Mouse (Mus musculus) midbrain, embryonic 14.5 days (tissue): ENCODE measurements around the gene T. TPM values are rescaled to one million over a fixed set of nuclear protein-coding genes. Genes with fewer than 3 reads are reported as not detected.
A peak's percentile ranks its signal among the peaks of the same experiment; 100 is the strongest.
"Not testable (repeated sequence)": the region's sequence is repeated elsewhere in the genome, so short reads cannot be mapped to it uniquely, and the experiment has no call there.

Experiments used
- ATAC-seq: fragments of 200-750 bp; cut with Nextera tagmentation; 2 replicates; pipeline ENCODE4 v1.8.0; 2017; ENCODE audit warnings: moderate number of reproducible peaks, moderate library complexity; ENCODE audit not compliant: low FRiP score, low TSS enrichment
- DNase-seq: peaks from one replicate; pipeline ENCODE4 v3.0.0-alpha.2; 2015
- H3K27ac ChIP-seq: fragments of 300-500 bp; sonication (generic); replicated peaks from 2 replicates; pipeline ENCODE4 v1.5.1; 2014; ENCODE audit warnings: mild to moderate bottlenecking, low read depth, low read length, moderate library complexity
- H3K27me3 ChIP-seq: fragments of 300-500 bp; sonication (generic); 2 replicates; pipeline ENCODE4 v1.6.1; 2014; ENCODE audit warnings: low read length, control low read depth, mixed read lengths; ENCODE audit not compliant: control insufficient read depth, insufficient read depth
- H3K36me3 ChIP-seq: fragments of 300-500 bp; sonication (generic); 2 replicates; pipeline ENCODE4 v1.6.1; 2014; ENCODE audit warnings: low read length, control low read depth; ENCODE audit not compliant: control insufficient read depth, insufficient read depth
- H3K4me1 ChIP-seq: fragments of 300-500 bp; sonication (generic); 2 replicates; pipeline ENCODE4 v1.6.1; 2014; ENCODE audit warnings: mild to moderate bottlenecking, antibody characterized with exemption, low read length, control low read depth; ENCODE audit not compliant: control insufficient read depth, insufficient read depth
- H3K4me2 ChIP-seq: fragments of 300-500 bp; sonication (generic); 2 replicates; pipeline ENCODE4 v1.6.1; 2014; ENCODE audit warnings: mild to moderate bottlenecking, low read length, moderate library complexity
- H3K4me3 ChIP-seq: fragments of 300-500 bp; sonication (generic); replicated peaks from 2 replicates; pipeline ENCODE4 v1.5.1; 2014; ENCODE audit warnings: low read depth, low read length
- H3K9ac ChIP-seq: fragments of 300-500 bp; sonication (generic); replicated peaks from 2 replicates; pipeline ENCODE4 v1.6.1; 2014; ENCODE audit warnings: mild to moderate bottlenecking, low read length, moderate library complexity
- H3K9me3 ChIP-seq: fragments of 300-500 bp; sonication (generic); 2 replicates; pipeline ENCODE4 v1.6.1; 2016; ENCODE audit warnings: low read length, control low read depth, mixed read lengths; ENCODE audit not compliant: control insufficient read depth
- WGBS: fragments of 180-500 bp; shearing (Covaris S2); extraction: QIAGEN DNeasy Blood & Tissue Kit; methylation state at CpG from one replicate; pipeline ENCODE4 v1.1.7; 2014; 5-methylcytosine and 5-hydroxymethylcytosine counted together
- polyA plus RNA-seq: library from polyadenylated mRNA; unstranded; fragments of >200 nt; fragmentation: Nextera tagmentation; extraction: Ambion mirVana; gene quantifications from 2 replicates; pipeline ENCODE4 v1.2.1, GENCODE M21; 2014

Gene T
- polyA plus RNA-seq, 1 experiment from 2014 or later, result 0.43 TPM

- H3K36me3 ChIP-seq, H3K27ac ChIP-seq, H3K4me2 ChIP-seq, H3K4me1 ChIP-seq, H3K27me3 ChIP-seq, DNase-seq, ATAC-seq, H3K9me3 ChIP-seq, H3K4me3 ChIP-seq, H3K9ac ChIP-seq: not testable (repeated sequence)
- WGBS, result 60% methylated on average over 8 of the region's 8 CpGs
Measured at GRCm38 (mm10) chr17:8403932-8404331, 30.3 kb upstream of the T start.

GRCm38 (mm10) chr17:8406285-8406684 is 27.9 kb upstream of the T start:
- DNase-seq, result no peak
- Histone ChIP-seq H3K9me3 (no peaks in the 10 kb centered on the region), H3K4me2 (no peak overlapping the region), H3K36me3 (no peaks in the 10 kb centered on the region), H3K27me3 (no peaks in the 10 kb centered on the region), H3K4me3 (no peak overlapping the region), H3K4me1 (peaks cover 5% of the 10 kb centered on the region; the same call in 1 of the 2 replicates), H3K27ac (no peak overlapping the region), H3K9ac (no peak overlapping the region)
- WGBS, result 22% methylated on average over 6 of the region's 6 CpGs
- ATAC-seq, result no peak

GRCm38 (mm10) chr17:8408002-8408401 is 26.2 kb upstream of the T start:
- H3K9ac ChIP-seq, H3K36me3 ChIP-seq, ATAC-seq, H3K27ac ChIP-seq, DNase-seq, H3K9me3 ChIP-seq, H3K4me2 ChIP-seq, H3K4me1 ChIP-seq, H3K4me3 ChIP-seq, H3K27me3 ChIP-seq: not testable (repeated sequence)
- WGBS, result 61% methylated on average over 4 of the region's 4 CpGs

GRCm38 (mm10) chr17:8408589-8409295 is 25.5 kb upstream of the T start:
- no peak overlapping the region for H3K4me3 ChIP-seq
- no peaks in the 10 kb centered on the region for H3K27me3 ChIP-seq
- no peaks in the 10 kb centered on the region for H3K36me3 ChIP-seq
- 4% methylated on average over 16 of the region's 16 CpGs for WGBS
- no peak overlapping the region; the same call in 1 of the 2 replicates for H3K4me2 ChIP-seq
- peaks cover 5% of the 10 kb centered on the region; the same call in 1 of the 2 replicates for H3K4me1 ChIP-seq
- ATAC-seq, result no peak
- DNase-seq, result peak; percentile 49
- H3K9me3 ChIP-seq, result no peaks in the 10 kb centered on the region
- H3K27ac ChIP-seq, result no peak overlapping the region
- H3K9ac ChIP-seq, result no peak overlapping the region

DNA sequence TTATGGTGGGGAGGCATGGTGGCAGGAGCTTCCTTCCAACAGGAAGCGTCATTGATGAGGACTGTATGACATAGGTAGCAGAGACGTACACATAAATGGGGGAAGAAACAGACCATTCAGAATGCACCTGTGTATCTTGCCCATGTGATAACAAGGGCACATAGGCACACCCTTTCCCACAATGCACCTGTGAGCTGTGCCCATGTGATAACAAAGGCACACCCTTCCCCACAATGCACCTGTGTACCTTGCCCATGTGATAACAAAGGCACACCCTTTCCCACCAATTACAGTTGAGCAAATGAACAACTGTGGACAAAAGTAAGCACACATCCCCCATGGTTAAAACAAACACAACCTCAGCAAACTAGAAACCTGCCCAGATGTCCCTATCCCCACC is 23.9 kb upstream of the T start:
- no peak overlapping the region for H3K4me3 ChIP-seq
- peaks cover 9% of the 10 kb centered on the region for H3K4me1 ChIP-seq
- H3K36me3 ChIP-seq, result no peaks in the 10 kb centered on the region
- no peak for DNase-seq
- 81% methylated on average over 2 of the region's 2 CpGs for WGBS
- no peak overlapping the region for H3K9ac ChIP-seq
- H3K27ac ChIP-seq, result no peak overlapping the region
- no peak overlapping the region for H3K4me2 ChIP-seq
- no peaks in the 10 kb centered on the region for H3K9me3 ChIP-seq
- no peak for ATAC-seq
- H3K27me3 ChIP-seq, result no peaks in the 10 kb centered on the region

- H3K9me3 ChIP-seq, result no peaks in the 10 kb centered on the region
- H3K36me3 ChIP-seq, result no peaks in the 10 kb centered on the region
- H3K4me1 ChIP-seq, result peaks cover 7% of the 10 kb centered on the region
- H3K4me3 ChIP-seq, result no peak overlapping the region
- H3K4me2 ChIP-seq, result no peak overlapping the region
- no peaks in the 10 kb centered on the region for H3K27me3 ChIP-seq
- H3K27ac ChIP-seq, result no peak overlapping the region
- ATAC-seq (no peak), DNase-seq (no peak)
- 65% methylated on average over 5 of the region's 5 CpGs for WGBS
- no peak overlapping the region for H3K9ac ChIP-seq
Measured at GRCm38 (mm10) chr17:8413656-8414055, 20.6 kb upstream of the T start.

GRCm38 (mm10) chr17:8415533-8415932 is 18.7 kb upstream of the T start:
- H3K27me3 ChIP-seq, result no peaks in the 10 kb centered on the region
- no peak overlapping the region for H3K9ac ChIP-seq
- 13% methylated on average over 8 of the region's 8 CpGs for WGBS
- ATAC-seq (no peak), DNase-seq (no peak)
- no peak overlapping the region for H3K4me3 ChIP-seq
- H3K4me2 ChIP-seq, result no peak overlapping the region
- H3K9me3 ChIP-seq, result no peaks in the 10 kb centered on the region
- H3K36me3 ChIP-seq, result no peaks in the 10 kb centered on the region
- H3K4me1 ChIP-seq, result peaks cover 4% of the 10 kb centered on the region
- no peak overlapping the region for H3K27ac ChIP-seq

DNA sequence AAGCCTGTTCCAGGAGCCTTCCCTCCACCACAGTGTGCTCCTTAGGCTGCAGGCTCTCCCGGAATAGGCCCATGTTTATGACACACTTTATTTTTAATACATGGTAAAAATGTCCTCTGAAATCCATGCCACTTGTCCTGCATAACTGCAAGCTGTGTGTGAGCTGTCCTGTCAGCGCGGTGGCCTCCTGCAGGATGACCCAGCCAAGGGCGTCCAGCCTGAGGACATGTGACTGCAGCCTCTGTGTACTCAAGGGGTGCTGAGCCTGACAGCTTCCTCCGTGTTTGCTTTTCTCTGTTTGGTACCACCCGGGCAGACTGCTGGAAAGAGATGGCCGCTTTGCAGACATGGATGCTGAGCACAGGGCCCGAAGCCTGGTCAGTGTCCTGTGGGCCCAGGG is 17.4 kb upstream of the T start:
- Histone ChIP-seq H3K36me3 (no peaks in the 10 kb centered on the region), H3K9ac (no peak overlapping the region), H3K27ac (no peak overlapping the region), H3K4me3 (no peak overlapping the region), H3K4me1 (peaks cover 4% of the 10 kb centered on the region), H3K27me3 (no peaks in the 10 kb centered on the region), H3K9me3 (no peaks in the 10 kb centered on the region), H3K4me2 (no peak overlapping the region)
- DNase-seq (no peak), ATAC-seq (no peak)
- WGBS, result 66% methylated on average over 8 of the region's 8 CpGs

DNA sequence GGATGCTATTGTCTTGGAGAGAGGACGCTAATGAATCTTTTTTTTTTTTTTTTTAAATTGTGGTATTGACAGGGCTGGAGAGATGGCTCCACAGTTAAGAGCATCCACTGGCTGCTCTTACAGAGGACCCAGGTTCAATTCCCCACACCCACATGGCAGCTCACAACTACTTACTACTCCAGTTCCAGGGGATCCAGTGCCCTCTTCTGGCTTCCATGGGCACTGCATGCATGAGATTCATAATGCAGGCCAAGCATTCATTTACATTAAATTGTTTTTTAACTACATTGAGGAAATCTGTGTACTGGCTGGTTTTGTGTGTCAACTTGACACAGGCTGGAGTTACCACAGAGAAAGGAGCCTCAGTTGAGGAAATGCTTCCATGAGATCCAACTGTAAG is 13.5 kb upstream of the T start:
- ATAC-seq, result no peak
- H3K9me3 ChIP-seq, result no peaks in the 10 kb centered on the region
- H3K36me3 ChIP-seq, result no peaks in the 10 kb centered on the region
- no peak overlapping the region for H3K4me2 ChIP-seq
- H3K9ac ChIP-seq, result no peak overlapping the region
- no peak overlapping the region for H3K27ac ChIP-seq
- 74% methylated on average over 1 of the region's 1 CpGs for WGBS
- no peaks in the 10 kb centered on the region for H3K27me3 ChIP-seq
- no peaks in the 10 kb centered on the region for H3K4me1 ChIP-seq
- no peak for DNase-seq
- H3K4me3 ChIP-seq, result no peak overlapping the region
